Mouse (Mus musculus) layer of hippocampus, adult 11-12 months (tissue): ENCODE measurements around the gene Cep170b.

ENCODE experiments used
- DNase-seq: peaks from one replicate; pipeline ENCODE4 v3.0.0; 2022; ENCODE audit warnings: low spot score

Cep170b gene

DNA sequence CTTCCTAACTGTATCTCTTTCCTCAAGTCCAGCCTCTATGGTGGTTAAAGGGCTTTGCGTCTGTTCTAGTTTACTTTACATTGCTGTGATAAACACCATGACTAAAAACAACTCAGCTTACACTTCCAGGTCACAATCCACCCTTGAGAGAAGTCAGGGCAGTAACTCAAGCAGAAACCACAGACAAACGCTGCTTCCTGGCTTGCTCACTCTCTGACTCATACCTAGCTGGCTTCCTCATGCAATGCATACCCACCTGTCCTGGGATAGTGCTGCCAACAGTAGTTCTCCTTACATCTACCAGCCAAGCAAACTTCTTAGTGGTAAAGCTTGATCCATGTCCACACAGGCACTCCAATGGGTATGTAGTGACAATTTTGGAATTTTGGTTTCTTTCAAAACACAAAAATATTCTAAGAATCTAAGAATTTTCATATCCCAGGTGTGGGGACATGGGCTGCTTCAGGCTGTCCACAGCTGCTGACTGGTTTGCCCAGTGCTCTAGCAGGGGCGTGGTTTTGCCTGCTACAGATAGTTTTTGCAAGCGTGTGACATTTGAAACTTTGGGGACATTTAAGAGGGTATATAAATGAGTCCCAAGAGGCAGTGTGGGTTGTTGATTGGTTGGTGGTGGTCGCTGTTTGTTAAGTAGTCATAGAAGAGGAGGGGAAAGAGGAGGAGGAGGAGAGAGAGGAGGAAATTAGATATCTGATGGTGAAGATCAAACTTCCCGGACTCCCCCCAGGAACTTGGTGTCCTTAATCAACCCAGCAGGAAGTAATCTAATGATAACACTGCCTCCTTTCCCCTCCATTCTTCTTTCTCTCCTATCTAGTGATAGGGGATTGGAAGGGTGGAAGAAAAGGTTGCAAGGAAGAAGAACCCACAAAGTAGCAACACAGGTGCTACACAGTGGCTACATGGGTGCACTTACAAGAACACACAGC lies 17.6 kb upstream of the Cep170b start:
- DNase-seq = no peak

DNA sequence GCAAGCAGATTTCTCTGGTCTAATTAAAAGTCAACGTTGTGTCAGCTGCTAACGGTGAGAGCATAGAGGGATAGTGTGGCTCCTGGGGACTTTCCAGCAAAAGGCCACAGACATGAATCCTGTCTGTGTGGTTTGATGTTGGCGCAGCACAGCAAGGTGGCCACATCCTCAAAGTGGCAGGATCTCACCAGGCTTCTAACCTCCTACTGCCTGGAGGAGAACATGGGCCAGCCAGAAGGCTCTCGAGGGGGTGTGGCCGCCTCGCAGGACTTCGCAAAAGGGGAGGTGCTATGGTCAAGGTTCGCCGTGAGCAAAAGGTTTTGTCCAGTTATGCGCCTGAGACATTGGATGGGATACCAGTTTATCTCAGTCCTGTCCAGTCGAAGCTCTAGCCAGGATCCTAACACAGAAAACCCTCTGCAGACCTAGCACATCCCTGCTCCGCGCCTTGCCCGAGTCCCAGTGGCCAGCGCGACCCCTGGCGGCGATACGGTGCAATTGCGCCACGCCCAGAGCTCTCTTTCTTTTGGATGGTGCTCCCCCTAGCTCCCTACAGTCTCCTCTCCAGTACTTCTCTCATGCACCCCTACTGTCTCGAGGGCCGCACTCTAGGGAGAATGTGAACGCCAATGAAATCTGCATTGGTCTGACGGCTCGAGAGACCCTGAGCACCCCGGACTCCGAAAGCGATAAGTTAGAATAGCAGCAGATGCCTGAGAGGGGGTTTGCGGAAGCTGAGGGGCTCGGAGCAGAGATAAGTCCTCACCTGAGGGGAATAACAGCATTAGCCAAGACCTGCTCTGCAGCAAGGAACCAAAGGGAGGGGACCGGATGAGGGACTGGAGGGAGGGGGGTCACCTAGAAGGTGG lies 13.3 kb upstream of the Cep170b start:
- peak; percentile 93 for DNase-seq

DNA sequence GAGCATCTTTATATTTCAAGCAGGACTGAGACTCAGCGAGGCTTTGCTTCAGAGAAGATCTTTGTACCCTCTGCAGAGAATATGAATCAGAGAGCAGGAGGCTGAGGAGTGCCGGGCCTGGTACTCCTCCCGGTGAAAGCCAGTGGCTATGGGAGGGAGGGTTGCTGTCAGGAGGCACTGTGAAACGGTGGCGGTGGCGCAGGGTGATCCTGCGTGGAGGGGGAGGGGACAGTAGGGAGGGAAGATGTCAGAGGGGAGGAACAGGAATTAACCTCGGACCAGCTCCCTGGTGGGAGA lies 12.7 kb upstream of the Cep170b start:
- DNase-seq = no peak

DNA sequence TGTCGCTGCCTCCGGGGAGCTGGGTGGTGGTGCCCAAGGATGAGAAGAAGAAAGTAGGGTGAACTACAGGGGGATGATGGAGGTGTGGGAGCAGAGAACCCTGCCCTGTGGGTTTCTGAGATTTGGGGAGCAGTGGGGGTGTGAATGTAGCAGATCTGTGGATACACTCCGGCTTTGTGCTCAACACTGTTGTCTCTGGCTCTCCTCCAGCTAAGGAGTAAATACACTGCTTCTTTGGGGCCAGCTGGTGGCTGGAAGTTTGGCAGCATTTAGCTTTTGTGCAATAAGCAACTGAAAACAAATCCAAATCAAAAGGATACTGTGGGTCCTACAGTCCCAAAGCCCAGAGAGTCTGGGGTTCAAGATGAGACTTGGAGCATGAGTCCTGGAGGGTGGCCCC lies 6.3 kb upstream of the Cep170b start:
- no peak for DNase-seq

DNA sequence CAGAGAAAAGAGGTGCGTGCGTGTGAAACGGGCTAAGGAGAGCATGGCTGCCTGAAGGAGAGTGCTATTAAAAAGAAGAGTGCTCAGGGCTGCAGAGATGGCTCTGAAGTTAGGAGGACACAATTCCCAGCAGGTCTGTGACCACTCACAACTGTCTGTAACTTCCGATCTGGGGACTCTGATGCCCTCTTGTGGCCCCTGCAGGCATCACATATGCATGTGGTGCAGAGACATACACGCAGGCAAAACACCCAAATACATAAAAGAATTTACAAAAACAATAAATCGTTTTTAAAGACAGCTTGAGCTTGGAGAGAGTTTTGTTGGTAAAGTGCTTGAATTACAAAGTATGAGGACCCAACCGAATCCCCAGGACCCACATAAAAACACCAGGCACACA lies 3.1 kb upstream of the Cep170b start:
- no peak for DNase-seq

DNA sequence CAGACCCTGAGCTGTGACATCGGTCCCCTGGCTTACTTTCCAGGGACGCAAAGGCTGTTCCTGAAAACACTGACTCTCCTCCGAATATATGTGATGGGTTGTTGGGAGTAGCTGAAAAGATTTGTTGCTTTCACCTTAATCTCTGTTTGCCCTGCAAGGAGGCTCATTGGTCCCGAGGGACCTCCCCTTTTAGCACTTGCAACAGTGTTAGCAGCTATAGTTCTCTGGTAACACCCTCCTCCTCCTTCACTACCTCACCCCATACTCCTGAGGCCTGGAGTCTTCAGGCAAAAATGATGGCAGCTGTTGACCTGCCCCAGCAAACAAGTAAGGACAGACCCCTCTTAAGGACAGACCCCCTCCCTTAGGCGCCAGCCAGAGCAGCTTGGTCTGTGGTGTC lies 1.3 kb upstream of the Cep170b start:
- DNase-seq = no peak

DNA sequence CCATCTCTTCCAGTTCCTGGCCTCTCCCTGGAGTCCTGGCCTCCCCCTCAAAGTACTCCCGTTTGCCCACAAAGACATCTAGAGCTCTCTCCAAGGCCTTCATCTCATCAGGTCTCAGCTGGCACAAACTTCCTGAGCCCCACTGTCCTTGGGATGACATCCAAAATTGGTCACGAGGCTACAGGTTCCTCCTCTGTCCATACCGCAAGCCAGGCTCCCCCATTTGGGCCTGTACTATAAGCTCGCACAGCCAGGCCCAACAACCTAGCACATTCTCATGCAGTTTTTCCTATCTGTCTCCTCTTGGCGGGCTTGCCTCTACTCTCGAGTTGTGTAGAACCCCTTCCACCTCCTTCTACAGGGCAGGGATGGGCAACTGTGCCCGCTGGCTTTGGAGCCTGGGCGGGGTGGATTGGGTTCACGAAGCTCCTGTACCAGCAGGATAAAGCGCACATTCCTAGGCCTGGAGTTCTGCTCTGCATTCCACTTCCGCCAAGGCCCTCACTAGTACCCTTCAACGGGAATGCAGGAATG lies 702 bp downstream of the Cep170b start:
- DNase-seq = no peak

DNA sequence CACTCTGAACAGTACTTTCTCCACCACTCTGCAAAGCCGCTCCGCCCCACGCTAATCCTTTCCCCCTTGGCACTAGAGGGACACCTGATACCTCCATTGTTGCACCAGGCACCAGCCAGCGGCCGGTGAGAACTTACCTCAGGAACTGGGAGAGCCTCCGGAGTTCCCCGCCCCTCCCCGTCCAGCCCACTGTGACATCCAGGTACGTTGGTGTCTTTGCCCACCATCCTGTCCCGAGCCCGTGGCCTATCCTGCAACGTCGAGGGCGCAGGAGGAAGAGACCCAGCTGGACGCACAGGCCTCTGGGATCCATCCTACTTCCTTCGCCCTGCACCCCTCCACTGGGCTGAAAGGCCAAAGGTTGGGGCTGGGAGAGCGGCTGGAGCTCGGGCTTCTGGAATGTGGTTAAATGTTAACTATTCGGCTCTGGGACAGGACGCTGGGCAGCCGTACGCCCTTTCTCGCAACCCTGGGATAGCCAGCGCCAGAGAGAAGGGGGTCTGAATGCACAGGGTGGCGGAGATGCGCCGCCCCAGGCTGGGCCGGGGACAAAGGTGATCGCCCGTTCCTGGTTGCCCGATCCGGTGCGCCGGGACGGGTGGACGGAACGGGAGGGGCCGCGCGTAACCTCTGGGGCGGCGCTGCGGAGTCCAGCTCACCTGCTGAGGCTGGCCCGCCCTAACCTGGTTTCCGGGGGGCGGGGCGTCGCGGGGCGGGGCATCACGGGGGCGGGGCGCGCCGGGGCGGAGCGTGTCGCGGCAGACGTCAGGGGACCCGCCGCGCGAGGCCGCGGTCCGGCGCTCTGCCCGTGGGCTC lies 1.4 kb downstream of the Cep170b start:
- no peak for DNase-seq

DNA sequence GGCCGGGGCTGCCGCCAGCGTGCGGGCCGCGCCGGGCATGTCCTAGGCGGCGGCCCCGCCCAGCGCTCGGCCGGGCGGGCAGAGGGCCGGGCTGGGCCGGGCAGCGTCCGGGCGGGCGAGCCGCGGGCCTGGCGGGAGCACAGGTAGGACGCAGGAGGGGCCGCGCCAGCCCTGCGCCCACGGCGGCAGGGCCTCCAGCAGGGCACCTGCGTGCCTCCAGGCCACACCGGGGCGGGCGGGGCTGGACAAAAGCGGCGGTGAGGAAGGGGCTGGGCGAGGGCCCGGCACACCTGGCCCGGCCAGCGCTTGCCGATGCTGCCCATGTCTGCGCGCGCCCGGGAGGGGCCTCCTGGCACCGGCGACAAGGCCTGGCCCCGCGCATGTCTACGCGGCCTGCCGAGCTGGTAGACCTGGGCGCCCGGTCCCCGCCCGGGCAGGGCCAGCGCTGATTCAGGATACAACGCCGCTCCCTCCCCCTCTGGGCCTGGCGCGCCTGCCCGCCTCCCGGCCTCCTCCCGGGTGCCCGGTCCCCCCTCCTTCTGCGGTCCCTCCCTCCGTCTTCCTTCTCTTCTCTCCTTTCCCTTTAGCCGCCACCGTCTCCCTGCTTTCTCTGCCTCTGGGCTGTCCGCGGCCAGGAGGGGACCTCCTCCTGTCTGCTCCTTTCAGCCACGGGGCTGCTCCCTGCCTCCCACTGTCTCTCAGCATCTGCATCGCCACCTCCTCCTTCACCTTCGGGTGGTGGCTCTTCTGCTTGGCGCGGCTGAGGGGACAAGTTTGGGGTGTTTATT lies 2.2 kb downstream of the Cep170b start:
- DNase-seq = no peak

DNA sequence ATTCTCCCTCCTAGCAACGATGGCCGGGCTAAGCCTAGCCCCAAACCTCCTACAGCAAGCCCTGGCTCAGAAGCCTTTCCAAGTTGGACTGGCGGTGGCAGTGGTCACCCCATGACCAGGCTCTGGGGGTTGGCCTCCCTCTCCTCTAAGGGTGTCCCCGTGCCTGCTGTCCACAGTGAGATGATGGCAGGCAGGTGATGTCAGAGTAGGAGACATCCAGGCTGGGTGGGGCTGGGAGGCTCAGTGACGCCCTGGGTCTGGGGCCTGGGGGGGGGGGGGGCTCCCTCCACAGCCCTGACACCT lies 2.7 kb downstream of the Cep170b start:
- DNase-seq = no peak

DNA sequence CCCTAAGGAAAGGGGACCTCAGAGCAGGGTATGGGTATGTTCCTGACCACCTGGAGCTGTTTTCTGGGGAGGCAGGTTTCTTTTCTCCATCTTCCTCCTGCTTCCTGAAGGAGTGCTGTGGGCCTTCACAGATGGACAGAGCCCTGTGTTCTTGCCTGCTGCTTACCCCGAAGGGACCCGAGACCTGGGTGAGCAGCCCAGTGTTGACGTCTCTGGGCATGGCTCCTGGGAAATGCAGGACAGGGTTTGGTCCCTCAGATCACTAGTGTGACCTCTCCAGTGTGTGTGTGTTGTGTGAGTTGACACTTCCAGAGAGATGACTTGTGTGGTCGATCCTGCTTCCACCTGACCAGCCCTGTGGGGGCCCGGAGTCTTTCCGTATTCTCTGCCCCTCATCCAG lies 3.2 kb downstream of the Cep170b start:
- DNase-seq = no peak

DNA sequence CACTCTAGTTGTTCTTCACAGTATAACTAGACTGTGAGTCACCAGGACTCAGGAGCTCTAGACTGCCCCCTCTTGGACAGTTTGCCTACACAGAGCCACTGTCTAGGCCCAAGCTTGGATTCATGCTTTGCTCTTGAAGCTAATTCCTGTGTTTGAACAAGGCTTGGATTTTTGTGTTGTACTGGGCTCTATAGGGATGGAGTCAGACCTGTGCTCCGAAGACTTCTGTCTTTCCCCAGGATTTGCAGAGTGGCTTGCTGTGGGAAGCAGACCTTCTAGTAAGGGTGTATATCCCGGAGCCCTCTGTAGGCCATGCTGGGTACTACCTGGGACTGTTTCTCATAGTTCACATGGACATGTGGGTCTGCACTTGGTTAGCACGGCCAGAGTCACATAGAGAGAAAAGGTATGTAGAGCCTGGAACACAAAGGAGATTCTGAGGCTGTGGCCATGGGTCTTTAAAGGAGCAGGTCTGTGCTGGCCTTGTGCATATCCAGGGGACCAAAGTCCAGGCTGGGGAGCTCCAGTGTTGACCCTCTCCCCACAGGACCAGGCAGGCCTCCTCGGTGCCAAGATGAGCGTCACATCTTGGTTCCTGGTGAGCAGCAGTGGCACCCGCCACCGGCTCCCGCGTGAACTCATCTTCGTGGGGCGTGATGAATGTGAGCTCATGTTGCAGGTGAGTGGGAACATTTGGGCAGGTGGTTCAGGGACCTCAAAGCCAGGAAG lies 4.0 kb downstream of the Cep170b start:
- DNase-seq = peak; percentile 84

DNA sequence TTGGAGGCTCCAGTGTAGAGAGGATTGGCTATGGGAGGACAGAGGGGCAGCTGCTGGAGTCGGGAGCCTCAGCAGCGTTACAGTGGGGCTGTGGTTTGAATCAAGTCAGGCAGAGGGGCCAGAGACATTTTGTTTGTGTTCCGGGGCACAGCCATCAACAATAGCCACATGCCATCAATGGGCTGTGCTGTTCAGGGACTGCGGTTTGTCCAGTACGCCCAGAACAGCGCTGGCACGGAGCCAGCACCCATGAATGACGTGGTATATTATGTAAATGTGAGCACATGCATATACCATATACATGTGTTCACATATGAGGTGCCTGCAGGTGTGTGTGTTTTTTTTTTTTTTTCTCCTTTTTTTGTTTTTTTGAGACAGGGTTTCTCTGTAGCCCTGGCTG lies 7.5 kb downstream of the Cep170b start:
- DNase-seq = no peak

DNA sequence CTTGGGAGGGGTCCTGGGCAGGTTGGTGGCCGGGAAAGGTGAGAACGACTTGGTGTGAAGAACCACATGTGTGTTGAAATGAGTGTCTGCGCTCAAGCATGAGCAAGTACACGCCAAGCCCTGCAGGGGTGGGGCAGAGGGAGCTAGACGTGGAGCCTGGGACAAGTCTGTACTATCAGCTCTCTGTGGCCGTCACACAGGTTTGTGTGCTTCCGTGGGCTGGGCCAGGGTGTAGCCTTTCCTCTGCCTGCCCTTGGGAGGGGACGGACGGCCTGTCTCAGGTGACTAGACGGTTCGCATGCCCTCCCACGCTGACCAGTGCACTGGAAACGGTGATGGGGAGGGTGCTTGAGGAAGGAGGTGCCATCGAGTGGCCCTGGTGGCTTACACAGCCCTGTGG lies 10.6 kb downstream of the Cep170b start:
- DNase-seq = no peak

DNA sequence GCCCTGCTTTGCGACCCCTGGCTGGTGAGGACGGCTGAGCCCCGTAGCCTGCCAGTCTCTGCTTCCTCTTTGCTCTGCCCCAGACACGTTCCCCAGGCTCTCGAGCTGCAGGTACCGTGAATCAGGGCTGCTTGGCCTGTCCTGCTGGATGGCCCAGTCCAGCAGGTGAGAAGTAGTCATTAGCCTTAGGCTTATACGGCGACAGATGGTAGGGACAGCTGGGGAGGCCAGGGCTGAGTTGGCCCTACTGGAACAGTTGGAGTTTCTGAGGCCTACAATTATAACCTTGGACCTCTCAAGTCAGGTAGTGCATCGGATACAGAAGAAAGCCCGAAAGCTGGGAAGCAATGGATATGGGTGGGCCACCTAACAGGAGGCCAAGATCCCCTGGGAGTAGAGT lies 12.3 kb downstream of the Cep170b start:
- DNase-seq = no peak

DNA sequence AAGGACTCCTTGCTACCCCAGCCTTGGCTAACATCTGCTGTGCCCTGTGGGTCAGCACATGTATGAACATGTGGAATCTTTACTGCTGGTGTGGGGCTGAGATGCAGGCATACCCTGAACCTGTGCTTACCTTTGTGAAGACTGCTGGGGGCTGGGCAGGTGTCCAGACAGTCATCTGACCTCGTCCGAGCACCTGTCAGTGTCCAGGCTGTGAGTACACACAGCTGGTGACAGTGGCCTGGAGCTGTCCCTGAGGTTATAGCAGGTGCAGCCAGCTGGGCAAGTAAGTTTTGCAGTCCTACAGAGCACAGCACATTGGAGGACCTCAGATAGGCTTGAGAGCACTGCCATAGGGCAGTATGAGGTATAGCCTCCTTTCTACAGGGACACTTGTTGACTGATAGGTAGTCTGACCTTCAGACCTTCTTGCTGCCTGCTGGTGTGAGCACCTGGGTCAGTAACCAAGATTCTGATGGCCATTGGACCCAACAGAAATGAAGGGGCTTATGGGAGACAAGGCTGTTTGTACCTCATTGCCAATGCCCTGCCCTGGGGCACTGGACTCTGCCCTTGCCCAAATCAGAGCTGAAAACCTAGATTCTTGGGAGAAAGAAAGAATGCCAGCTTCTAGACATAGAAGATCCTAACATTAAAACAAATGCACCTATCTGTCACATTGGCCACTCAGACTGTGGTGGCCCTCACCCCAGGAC lies 14.0 kb downstream of the Cep170b start:
- DNase-seq = no peak

DNA sequence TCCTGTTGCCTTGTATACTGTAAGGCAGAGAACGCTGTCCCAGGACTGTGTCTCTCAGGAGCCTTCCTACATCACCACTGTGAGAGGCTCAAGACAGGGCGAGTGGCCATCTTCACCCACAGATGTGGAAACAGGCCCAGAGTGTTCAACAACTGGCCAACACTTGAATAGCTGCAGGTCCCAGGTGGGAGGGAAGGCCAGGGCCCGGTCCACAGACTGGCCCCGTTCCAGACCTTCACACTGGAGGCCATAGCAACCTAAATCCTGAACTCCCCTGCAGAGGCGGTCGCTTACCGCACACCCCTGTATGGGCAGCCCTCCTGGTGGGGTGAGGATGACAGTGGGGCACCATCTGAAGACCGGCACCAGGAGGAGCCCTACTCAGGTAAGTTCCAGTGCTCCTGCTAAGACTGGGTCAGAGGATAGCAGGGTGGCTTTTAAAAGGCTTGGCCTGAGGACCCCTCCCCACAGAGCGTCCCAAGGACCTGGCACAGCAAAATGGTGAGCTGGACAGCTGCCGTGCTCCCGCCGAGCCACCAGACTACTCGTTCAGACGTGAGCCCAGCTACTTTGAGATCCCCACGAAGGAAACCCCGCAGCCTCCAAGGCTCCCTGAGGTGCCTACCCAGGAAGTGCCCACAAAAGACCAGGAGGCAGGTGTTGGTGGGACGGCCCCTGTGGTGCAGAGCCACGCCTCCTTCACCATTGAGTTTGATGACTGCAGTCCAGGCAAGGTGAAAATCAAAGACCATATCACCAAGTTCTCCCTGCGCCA lies 14.8 kb downstream of the Cep170b start:
- DNase-seq = no peak

DNA sequence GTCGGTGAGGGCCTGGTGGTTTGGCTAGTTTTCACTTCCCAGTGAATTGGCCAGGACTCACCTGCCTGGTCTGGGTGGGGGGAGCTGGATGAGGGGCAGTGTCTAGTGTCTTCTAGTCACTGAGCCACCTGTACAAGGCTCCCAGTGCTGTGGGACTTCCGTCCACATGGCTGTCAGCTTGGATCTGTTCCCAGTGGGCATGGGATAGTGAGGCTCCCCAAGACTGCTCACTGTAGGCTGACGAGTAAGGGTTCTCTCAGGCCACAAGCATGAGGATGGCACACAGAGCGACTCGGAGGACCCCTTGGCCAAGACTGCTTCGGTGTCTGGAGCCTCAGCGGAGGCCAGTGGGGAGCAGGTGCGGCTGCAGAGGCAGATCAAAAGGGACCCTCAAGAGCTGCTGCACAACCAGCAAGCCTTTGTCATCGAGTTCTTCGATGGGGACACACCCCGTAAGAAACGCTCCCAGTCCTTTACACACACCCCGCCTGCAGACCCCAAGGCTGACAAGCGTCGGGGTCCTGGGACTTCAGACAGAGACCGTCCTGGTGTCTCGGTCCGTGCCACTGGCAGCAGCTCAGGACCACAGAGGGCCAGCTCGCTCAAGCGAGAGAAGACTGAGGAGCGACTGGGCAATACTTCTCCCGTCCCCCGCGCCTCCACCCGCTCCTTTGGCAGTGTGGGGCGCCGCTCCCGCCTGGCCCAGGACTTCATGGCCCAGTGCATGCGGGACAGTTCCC lies 15.8 kb downstream of the Cep170b start:
- DNase-seq = no peak

DNA sequence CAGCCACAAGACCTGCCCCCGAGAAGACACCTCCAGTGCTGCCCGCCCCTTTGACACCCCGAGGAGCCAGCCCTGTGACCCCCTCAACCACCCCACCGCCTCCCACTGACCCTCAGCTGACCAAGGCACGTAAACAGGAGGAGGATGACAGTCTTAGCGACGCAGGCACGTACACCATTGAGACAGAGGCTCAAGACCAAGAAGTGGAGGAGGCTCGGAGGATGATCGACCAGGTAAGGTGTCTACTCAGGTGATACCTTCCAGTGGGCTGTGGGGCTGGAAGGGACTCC lies 16.3 kb downstream of the Cep170b start:
- no peak for DNase-seq
